Mouse (Mus musculus) MN1 (cell line): ENCODE results near the gene Abi3bp.

Source experiments
- DNase-seq: peaks from one replicate; pipeline ENCODE4 v3.0.0-alpha.2; 2016; ENCODE audit warnings: low spot score

The Abi3bp gene

GRCm38 (mm10) chr16:56477677-56478574, at the start of gene Abi3bp:
Gene Abi3bp, plus strand, starts transcription at chr16:56477878.
- DNase-seq: no peak

GRCm38 (mm10) chr16:56435293-56436185, 42.1 kb upstream of the Abi3bp start:
- DNase-seq: no peak

- DNase-seq: no peak
These were observed 37.4 kb upstream of the Abi3bp start for GRCm38 (mm10) chr16:56440243-56440642.

- no peak for DNase-seq
These were observed 36.6 kb upstream of the Abi3bp start for GRCm38 (mm10) chr16:56441113-56441512.

GRCm38 (mm10) chr16:56441658-56442344, 35.9 kb upstream of the Abi3bp start:
- no peak for DNase-seq

GRCm38 (mm10) chr16:56451482-56451881, 26.2 kb upstream of the Abi3bp start:
- DNase-seq: no peak

- DNase-seq: no peak
These were observed 25.8 kb upstream of the Abi3bp start for GRCm38 (mm10) chr16:56451923-56452322.

- no peak for DNase-seq
These were observed 19.5 kb upstream of the Abi3bp start for GRCm38 (mm10) chr16:56458052-56458754.

- DNase-seq: no peak
These were observed 4.5 kb upstream of the Abi3bp start for GRCm38 (mm10) chr16:56473160-56473559.

- DNase-seq: no peak
These were observed 2.0 kb upstream of the Abi3bp start for GRCm38 (mm10) chr16:56475676-56476075.

- DNase-seq: no peak
These were observed 1.0 kb downstream of the Abi3bp start for GRCm38 (mm10) chr16:56478575-56479191.

GRCm38 (mm10) chr16:56483466-56483865, 5.8 kb downstream of the Abi3bp start:
- DNase-seq: no peak

- DNase-seq: no peak
These were observed 8.8 kb downstream of the Abi3bp start for GRCm38 (mm10) chr16:56486461-56486860.

- DNase-seq: no peak
These were observed 13.2 kb downstream of the Abi3bp start for GRCm38 (mm10) chr16:56490861-56491260.

- DNase-seq: no peak
These were observed 17.6 kb downstream of the Abi3bp start for GRCm38 (mm10) chr16:56495266-56495665.

GRCm38 (mm10) chr16:56496743-56497142, 19.1 kb downstream of the Abi3bp start:
- DNase-seq: no peak

GRCm38 (mm10) chr16:56498680-56499079, 21.0 kb downstream of the Abi3bp start:
- DNase-seq: no peak

GRCm38 (mm10) chr16:56500441-56500840, 22.8 kb downstream of the Abi3bp start:
- no peak for DNase-seq

- no peak for DNase-seq
These were observed 23.4 kb downstream of the Abi3bp start for GRCm38 (mm10) chr16:56501101-56501500.

GRCm38 (mm10) chr16:56501513-56501912, 23.8 kb downstream of the Abi3bp start:
- DNase-seq: no peak

GRCm38 (mm10) chr16:56502134-56502533, 24.5 kb downstream of the Abi3bp start:
- no peak for DNase-seq
